Mouse (Mus musculus) midbrain, embryonic 10.5 days (tissue): ENCODE data around the gene AY761184. TPM values are rescaled to one million over a fixed set of nuclear protein-coding genes. Genes with fewer than 3 reads are reported as not detected.
"Not testable (repeated sequence)": the region's sequence is repeated elsewhere in the genome, so short reads cannot be mapped to it uniquely, and the experiment has no call there.

ENCODE experiments used
- DNase-seq: peaks from one replicate; pipeline ENCODE4 v3.0.0-alpha.2; 2017; ENCODE audit warnings: low spot score
- H3K27ac ChIP-seq: fragments of 300-500 bp; sonication (generic); replicated peaks from 2 replicates; pipeline ENCODE4 v1.5.1; 2016; ENCODE audit warnings: mild to moderate bottlenecking
- H3K27me3 ChIP-seq: fragments of 300-500 bp; sonication (generic); 2 replicates; pipeline ENCODE4 v1.6.1; 2016; ENCODE audit warnings: low read depth, mild to moderate bottlenecking; ENCODE audit not compliant: poor library complexity, severe bottlenecking
- H3K36me3 ChIP-seq: fragments of 300-500 bp; sonication (generic); 2 replicates; pipeline ENCODE4 v1.6.1; 2016; ENCODE audit warnings: mild to moderate bottlenecking, moderate library complexity
- H3K4me1 ChIP-seq: fragments of 300-500 bp; sonication (generic); 2 replicates; pipeline ENCODE4 v1.6.1; 2016
- H3K4me3 ChIP-seq: fragments of 300-500 bp; sonication (generic); 2 replicates; pipeline ENCODE4 v1.5.1; 2016; ENCODE audit warnings: mild to moderate bottlenecking, moderate library complexity
- H3K9me3 ChIP-seq: fragments of 300-500 bp; sonication (generic); replicated peaks from 2 replicates; pipeline ENCODE4 v1.6.1; 2016; ENCODE audit warnings: mild to moderate bottlenecking
- WGBS: fragments of 180-500 bp; shearing (Covaris S2); methylation state at CpG from one replicate; pipeline ENCODE4 v1.1.7; 2016; 5-methylcytosine and 5-hydroxymethylcytosine counted together
- polyA plus RNA-seq: library from polyadenylated mRNA; unstranded; fragments of >200 nt; fragmentation: Nextera tagmentation; extraction: Ambion mirVana; gene quantifications from 2 replicates; pipeline ENCODE4 v1.2.1, GENCODE M21; 2016

The AY761184 gene
- polyA plus RNA-seq, result not detected in 2 replicates

- not testable (repeated sequence) for H3K27ac ChIP-seq, H3K4me3 ChIP-seq, H3K9me3 ChIP-seq, DNase-seq, H3K36me3 ChIP-seq, H3K27me3 ChIP-seq, H3K4me1 ChIP-seq
- WGBS, result 86% methylated on average over 2 of the region's 2 CpGs
These were observed at the start of gene AY761184 for GRCm38 (mm10) chr8:21703545-21703944. TSS of gene AY761184 (minus strand) at chr8:21703645.

DNA sequence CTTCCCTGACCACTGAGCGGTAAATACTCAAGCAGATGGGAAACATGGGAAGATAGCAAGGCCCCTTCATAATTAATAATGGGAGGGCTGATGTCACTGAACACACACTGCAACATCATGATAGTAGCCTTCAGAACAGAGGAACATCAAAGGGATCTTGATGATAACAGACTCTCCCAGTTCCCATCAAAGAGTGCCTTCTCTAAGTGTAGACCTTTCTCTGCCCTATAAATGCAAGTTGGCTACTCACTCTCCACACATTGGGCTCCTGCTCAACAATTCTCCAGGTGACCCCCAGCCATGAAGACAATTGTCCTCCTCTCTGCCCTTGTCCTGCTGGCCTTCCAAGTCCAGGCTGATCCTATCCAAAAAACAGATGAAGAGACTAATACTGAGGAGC is 37.9 kb downstream of the AY761184 start, which contains the start of gene Defa34:
Gene Defa34 (plus strand): TSS at position 301 of the 400 bp plus-strand sequence.
- 82% methylated on average over 1 of the region's 1 CpGs for WGBS
- not testable (repeated sequence) for H3K27me3 ChIP-seq, H3K36me3 ChIP-seq, H3K27ac ChIP-seq, H3K4me3 ChIP-seq, H3K9me3 ChIP-seq, H3K4me1 ChIP-seq, DNase-seq

DNA sequence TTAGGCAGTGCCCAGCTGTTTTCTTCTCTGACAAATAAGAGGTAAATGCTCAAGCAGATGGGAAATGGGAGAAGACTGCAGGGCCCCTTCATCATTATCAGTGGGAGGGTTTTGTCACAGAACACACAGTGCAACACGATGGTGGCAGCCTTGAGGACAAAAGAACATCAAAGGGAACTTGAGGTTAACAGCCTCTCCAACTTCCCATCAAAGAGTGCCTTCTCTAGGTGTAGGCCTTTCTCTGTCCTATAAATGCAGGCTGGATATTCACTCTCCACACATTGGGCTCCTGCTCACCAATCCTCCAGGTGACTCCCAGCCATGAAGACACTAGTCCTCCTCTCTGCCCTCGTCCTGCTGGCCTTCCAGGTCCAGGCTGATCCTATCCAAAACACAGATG is 48.0 kb downstream of the AY761184 start, which contains the start of gene Defa17:
Gene Defa17 (plus strand): TSS at position 301 of the 400 bp plus-strand sequence.
- H3K4me3 ChIP-seq, H3K27ac ChIP-seq, H3K4me1 ChIP-seq, H3K27me3 ChIP-seq, DNase-seq, H3K36me3 ChIP-seq, H3K9me3 ChIP-seq: not testable (repeated sequence)
- WGBS, result no CpG with 5 or more reads among the region's 2 CpGs

Other genes starting within 250 kb of the AY761184 start
- not detected in 2 replicates for gene Gm7849, start 247.1 kb downstream of the AY761184 start, polyA plus RNA-seq
- gene Defa20, start 194.4 kb downstream of the AY761184 start, polyA plus RNA-seq, result not detected in 2 replicates
- gene Defa32, start 174.6 kb downstream of the AY761184 start, polyA plus RNA-seq, result not detected in 2 replicates
- not detected in 2 replicates for gene Defa37, start 138.3 kb downstream of the AY761184 start, polyA plus RNA-seq
- not detected in 2 replicates for gene Defa28, start 120.6 kb downstream of the AY761184 start, polyA plus RNA-seq
- not detected in 2 replicates for gene Gm7861, start 109.1 kb downstream of the AY761184 start, polyA plus RNA-seq
- gene Defa26, start 85.5 kb downstream of the AY761184 start, polyA plus RNA-seq, result not detected in 2 replicates
- not detected in 2 replicates for gene Defa17, start 47.9 kb downstream of the AY761184 start, polyA plus RNA-seq
- not detected in 2 replicates for gene Defa34, start 37.8 kb downstream of the AY761184 start, polyA plus RNA-seq
- not detected in 2 replicates for gene Defa24, start 30.8 kb upstream of the AY761184 start, polyA plus RNA-seq
- not detected in 2 replicates for gene Defb50, start 119.9 kb upstream of the AY761184 start, polyA plus RNA-seq
- gene Defb2, start 136.3 kb upstream of the AY761184 start, polyA plus RNA-seq, result not detected in 2 replicates
- not detected in 2 replicates for gene Defb10, start 155.3 kb upstream of the AY761184 start, polyA plus RNA-seq
- gene Defb9, start 181.8 kb upstream of the AY761184 start, polyA plus RNA-seq, result not detected in 2 replicates
- gene Defb11, start 202.8 kb upstream of the AY761184 start, polyA plus RNA-seq, result not detected in 2 replicates
- gene Defb15, start 229.1 kb upstream of the AY761184 start, polyA plus RNA-seq, result not detected in 2 replicates
- not detected in 2 replicates for gene Defb35, start 234.7 kb upstream of the AY761184 start, polyA plus RNA-seq
- not detected in 2 replicates for gene Defb13, start 243.1 kb upstream of the AY761184 start, polyA plus RNA-seq